8 mouse cellular contexts compared by ENCODE assay signal in genomic region chr5:135012671-135013441, GRCm38 (mm10). TPM values are rescaled to one million over a fixed set of nuclear protein-coding genes. Genes with fewer than 3 reads are reported as not detected.
A peak's percentile ranks its signal among the peaks of the same experiment; 100 is the strongest.
DNase-seq lines count a peak whose midpoint lies in the region; ATAC-seq and TF ChIP-seq lines count a peak whose summit lies in the region.

No protein-coding gene starts in this region.

- peaks cover 9% of the 10 kb centered on the region; the same call in 1 of the 2 replicates for H3K36me3 ChIP-seq in ES-E14 (ENCODE audit: control insufficient read depth, insufficient read depth, low read length, poor library complexity, severe bottlenecking)
- H3K36me3 ChIP-seq in embryonic facial prominence, embryonic 13.5 days: 0 out of 2 replicates have a peak, but pooled peaks cover 7% of the 10 kb centered on the region

- intact Hi-C loops in heart, postnatal 10 days (cut with DNase I): loop anchor here (5.0 to 10.0 kb wide), 2 partner anchors 179 to 272 kb away; no protein-coding TSS in a partner anchor

- H3K4me2 ChIP-seq in embryonic facial prominence, embryonic 13.5 days: peak overlapping the region; percentile 50

- ATAC-seq in embryonic facial prominence, embryonic 13.5 days (ENCODE audit: insufficient number of reproducible peaks, insufficient read depth, low FRiP score, low TSS enrichment, low read depth): no peak
- ATAC-seq in erythroblast, adult 5-6 weeks (replicated peaks; ENCODE audit: low FRiP score, poor library complexity, severe bottlenecking): no peak

- peak overlapping the region; percentile 55 for H3K4me3 ChIP-seq in ES-E14 (ENCODE audit: insufficient read depth in 1 of 2, low read depth in 1 of 2, low read length in 2 of 2, poor library complexity in 1 of 2, severe bottlenecking in 1 of 2)
- H3K4me3 ChIP-seq in embryonic facial prominence, embryonic 13.5 days: peak overlapping the region; percentile 23

- H3K27ac ChIP-seq in ES-E14 (ENCODE audit: insufficient read depth, low read depth, low read length, poor library complexity, severe bottlenecking): peak overlapping the region; percentile 67
- no peak overlapping the region for H3K27ac ChIP-seq in embryonic facial prominence, embryonic 13.5 days

- in situ Hi-C loops in ES-E14 (cut with MboI; ENCODE audit: low sequenced_read_pairs in 2 of 2, unreplicated experiment in 2 of 2): no loop called here

- no peaks in the 10 kb centered on the region for H3K9me3 ChIP-seq in ES-E14 (ENCODE audit: control insufficient read depth, insufficient read depth, low read depth, low read length)
- H3K9me3 ChIP-seq in embryonic facial prominence, embryonic 13.5 days: no peaks in the 10 kb centered on the region

- DNase-seq in ES-E14 (ENCODE audit: low read depth, low spot score): peak; percentile 97
- DNase-seq in adrenal gland, postnatal 25 days: peak; percentile 84
- DNase-seq in heart, postnatal 10 days: peak; percentile 67 to 84
- DNase-seq in large intestine, adult 2 months (ENCODE audit: low read depth, low spot score): peak; percentile 86
- DNase-seq in lung, postnatal 36 days: peak; percentile 89
- peak; percentile 64 to 85 for DNase-seq in spleen, adult 18-20 months

- H3K9ac ChIP-seq in ES-E14 (ENCODE audit: insufficient read depth, low read depth, low read length, poor library complexity, severe bottlenecking): peak overlapping the region; percentile 30; the same call in 1 of the 2 replicates
- peak overlapping the region; percentile 56; the same call in 1 of the 2 replicates for H3K9ac ChIP-seq in embryonic facial prominence, embryonic 13.5 days

- H3K27me3 ChIP-seq in embryonic facial prominence, embryonic 13.5 days: no peaks in the 10 kb centered on the region

- 4% methylated on average over 16 of the region's 16 CpGs for WGBS in embryonic facial prominence, embryonic 13.5 days
- WGBS in large intestine, adult 2 months: 9% methylated on average over 16 of the region's 16 CpGs

- peaks cover 0 to 13% of the 10 kb centered on the region in 2 experiments; a peak in 1 of 4 replicates for H3K4me1 ChIP-seq in ES-E14 (ENCODE audit: control insufficient read depth in 2 of 2, insufficient read depth in 2 of 2, low read length in 2 of 2, poor library complexity in 1 of 2)
- peaks cover 35% of the 10 kb centered on the region for H3K4me1 ChIP-seq in embryonic facial prominence, embryonic 13.5 days

TF ChIP-seq in ES-E14, 5 proteins besides CTCF, POLR2A, EP300 and RAD21:
- TF ChIP-seq ZC3H11A (IDR thresholded peaks at IDR 0.05; ENCODE audit: borderline replicate concordance, low read depth, low read length): no peak
- TF ChIP-seq MAFK (IDR thresholded peaks at IDR 0.05; ENCODE audit: insufficient read depth, low read depth, low read length): no peak
- TF ChIP-seq CHD2 (IDR thresholded peaks at IDR 0.05; ENCODE audit: low read depth, low read length): no peak
- no peak for TF ChIP-seq ZNF384 (IDR thresholded peaks at IDR 0.05; ENCODE audit: low read depth, low read length)
- no peak for TF ChIP-seq HCFC1 (IDR thresholded peaks at IDR 0.05; ENCODE audit: borderline replicate concordance, insufficient read depth, low read length)

RNA-seq across cellular contexts. Expression of gene Abhd11, which starts 3.9 kb away (rescaled TPM):
- 64.8 and 105 TPM in 2 replicates for total RNA-seq in ES-E14 (2012; rRNA removed)
- 54.5 and 61.8 TPM in 2 replicates for total RNA-seq in adrenal gland, postnatal 25 days (2021)
- polyA plus RNA-seq in embryonic facial prominence, embryonic 13.5 days (2015; fragmentation: Nextera tagmentation; extraction: Ambion mirVana): 57.4 and 59.4 TPM in 2 replicates
- 10 to 100 TPM; 58.2 to 64.1 TPM for total RNA-seq in heart, postnatal 10 days (2021)
- 159 and 170 TPM in 2 replicates for polyA plus RNA-seq in large intestine, adult 2 months (2012; rRNA removed)
- 4.6 and 19.0 TPM in 2 replicates for total RNA-seq in erythroblast, adult 5-6 weeks (2015; ENCODE audit: low replicate concordance)
- 11.6 and 17.5 TPM in 2 replicates for total RNA-seq in erythroblast, adult 5-6 weeks (2017; ENCODE audit: low replicate concordance)

RNA-seq across cellular contexts. Expression of gene Stx1a, which starts 10.4 kb away (rescaled TPM):
- total RNA-seq in ES-E14 (2012; rRNA removed): 9.5 and 14.6 TPM in 2 replicates
- 10.4 and 11.1 TPM in 2 replicates for total RNA-seq in adrenal gland, postnatal 25 days (2021)
- 12.9 and 21.7 TPM in 2 replicates for polyA plus RNA-seq in embryonic facial prominence, embryonic 13.5 days (2015; fragmentation: Nextera tagmentation; extraction: Ambion mirVana)
- total RNA-seq in heart, postnatal 10 days (2021): 1 to 10 TPM; 3.3 to 3.9 TPM
- polyA plus RNA-seq in large intestine, adult 2 months (2012; rRNA removed): 6.4 and 6.8 TPM in 2 replicates
- not detected in 2 replicates for total RNA-seq in erythroblast, adult 5-6 weeks (2015; ENCODE audit: low replicate concordance)
- total RNA-seq in erythroblast, adult 5-6 weeks (2017; ENCODE audit: low replicate concordance): not detected in 2 replicates

RNA-seq across cellular contexts. Expression of gene Cldn3, which starts 26.8 kb away (rescaled TPM):
- total RNA-seq in ES-E14 (2012; rRNA removed): 8.4 and 24.1 TPM in 2 replicates
- 1.0 and 2.2 TPM in 2 replicates for total RNA-seq in adrenal gland, postnatal 25 days (2021)
- polyA plus RNA-seq in embryonic facial prominence, embryonic 13.5 days (2015; fragmentation: Nextera tagmentation; extraction: Ambion mirVana): 14.8 and 26.4 TPM in 2 replicates
- under 1 TPM; 0.27 to 0.41 TPM for total RNA-seq in heart, postnatal 10 days (2021)
- 796 and 924 TPM in 2 replicates for polyA plus RNA-seq in large intestine, adult 2 months (2012; rRNA removed)
- not detected in 2 replicates for total RNA-seq in erythroblast, adult 5-6 weeks (2015; ENCODE audit: low replicate concordance)
- not detected in 2 replicates for total RNA-seq in erythroblast, adult 5-6 weeks (2017; ENCODE audit: low replicate concordance)

RNA-seq across cellular contexts. Expression of gene Dnajc30, which starts 51.1 kb away (rescaled TPM):
- 6.2 and 8.3 TPM in 2 replicates for total RNA-seq in ES-E14 (2012; rRNA removed)
- 29.6 and 38.8 TPM in 2 replicates for total RNA-seq in adrenal gland, postnatal 25 days (2021)
- polyA plus RNA-seq in embryonic facial prominence, embryonic 13.5 days (2015; fragmentation: Nextera tagmentation; extraction: Ambion mirVana): 35.2 and 38.8 TPM in 2 replicates
- 10 to 100 TPM; 24.9 to 27.0 TPM for total RNA-seq in heart, postnatal 10 days (2021)
- 31.4 and 38.8 TPM in 2 replicates for polyA plus RNA-seq in large intestine, adult 2 months (2012; rRNA removed)
- 1.5 and 7.9 TPM in 2 replicates for total RNA-seq in erythroblast, adult 5-6 weeks (2015; ENCODE audit: low replicate concordance)
- total RNA-seq in erythroblast, adult 5-6 weeks (2017; ENCODE audit: low replicate concordance): 2.2 and 4.6 TPM in 2 replicates

RNA-seq across cellular contexts. Expression of gene Bud23, which starts 51.9 kb away (rescaled TPM):
- total RNA-seq in ES-E14 (2012; rRNA removed): 110 and 112 TPM in 2 replicates
- 58.5 and 66.1 TPM in 2 replicates for total RNA-seq in adrenal gland, postnatal 25 days (2021)
- polyA plus RNA-seq in embryonic facial prominence, embryonic 13.5 days (2015; fragmentation: Nextera tagmentation; extraction: Ambion mirVana): 132 and 147 TPM in 2 replicates
- total RNA-seq in heart, postnatal 10 days (2021): 10 to 100 TPM; 23.7 to 27.6 TPM
- 52.2 and 65.6 TPM in 2 replicates for polyA plus RNA-seq in large intestine, adult 2 months (2012; rRNA removed)
- 23.4 and 30.9 TPM in 2 replicates for total RNA-seq in erythroblast, adult 5-6 weeks (2015; ENCODE audit: low replicate concordance)
- total RNA-seq in erythroblast, adult 5-6 weeks (2017; ENCODE audit: low replicate concordance): 12.0 and 17.3 TPM in 2 replicates
